Mouse (Mus musculus): ENCODE measurements around the gene Olfr912. TPM values are rescaled to one million over a fixed set of nuclear protein-coding genes. Genes with fewer than 3 reads are reported as not detected.

Olfr912 gene
- not detected in 2 replicates for polyA plus RNA-seq (2014; fragmentation: Nextera tagmentation; extraction: Ambion mirVana)

DNA sequence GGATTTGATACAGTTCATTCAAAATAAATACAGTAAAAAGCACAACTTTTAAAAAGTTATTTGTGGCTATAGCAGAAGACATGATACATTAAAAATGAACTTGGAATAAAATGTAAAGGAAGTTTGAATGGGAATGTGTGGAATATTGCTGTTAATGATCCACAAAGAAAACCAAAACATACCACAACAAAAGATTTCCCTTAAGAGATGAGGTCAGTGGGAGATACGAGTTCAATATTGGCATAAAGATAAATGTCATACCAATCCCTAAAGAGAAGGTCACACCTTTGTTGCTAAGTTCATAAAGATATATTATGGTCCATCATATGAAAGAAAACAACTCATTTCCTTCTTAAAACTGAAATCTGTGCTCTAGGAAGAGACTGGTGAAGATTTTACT lies at the start of gene Olfr912:
Olfr912 (plus strand) TSS at position 301 of the 400 bp plus-strand sequence.
- Histone ChIP-seq H3K9me3 (ENCODE audit: control insufficient read depth, low read length) (no peaks in the 10 kb centered on the region), H3K4me1 (ENCODE audit: control insufficient read depth, insufficient read depth, low read length) (no peaks in the 10 kb centered on the region), H3K36me3 (ENCODE audit: control insufficient read depth, insufficient read depth, low read length) (no peaks in the 10 kb centered on the region), H3K27me3 (ENCODE audit: control insufficient read depth, insufficient read depth, low read length) (no peaks in the 10 kb centered on the region), H3K27ac (ENCODE audit: low read depth, low read length) (no peak within 1 kb of the TSS), H3K4me3 (ENCODE audit: low read depth, low read length) (no peak within 1 kb of the TSS), H3K9ac (ENCODE audit: low read length) (no peak within 1 kb of the TSS), H3K4me2 (ENCODE audit: low read depth) (no peak within 1 kb of the TSS)
- 74% methylated on average over 1 of the region's 1 CpGs for WGBS
- ATAC-seq (ENCODE audit: insufficient read depth, low FRiP score, low TSS enrichment) (no peak), DNase-seq (ENCODE audit: low spot score) (no peak)

DNA sequence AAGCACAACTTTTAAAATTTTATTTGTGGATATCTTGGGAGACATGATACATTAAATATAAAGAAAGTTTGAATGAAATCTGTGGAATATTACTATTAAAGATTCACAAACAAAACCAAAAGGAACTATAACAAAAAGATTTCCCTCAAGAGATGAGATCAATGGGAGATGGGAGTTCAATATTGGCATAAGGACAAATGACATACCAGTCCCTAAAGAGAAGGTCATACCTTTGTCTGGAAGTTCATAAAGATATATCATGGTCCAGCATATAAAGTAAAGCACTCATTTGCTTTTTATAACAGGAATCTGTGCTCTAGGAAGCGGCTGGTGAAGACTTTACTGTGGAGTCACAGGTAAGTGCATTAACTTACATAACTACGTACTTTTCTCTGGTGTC lies 42.4 kb upstream of the Olfr912 start, which contains the start of gene Olfr910:
Olfr910 (plus strand) TSS at position 301 of the 400 bp plus-strand sequence.
- no peaks in the 10 kb centered on the region for H3K9me3 ChIP-seq (ENCODE audit: control insufficient read depth, low read length)
- WGBS: 92% methylated on average over 2 of the region's 2 CpGs
- no peaks in the 10 kb centered on the region for H3K36me3 ChIP-seq (ENCODE audit: control insufficient read depth, insufficient read depth, low read length)
- H3K4me2 ChIP-seq (ENCODE audit: low read depth): no peak within 1 kb of the TSS
- H3K9ac ChIP-seq (ENCODE audit: low read length): no peak within 1 kb of the TSS
- H3K4me1 ChIP-seq (ENCODE audit: control insufficient read depth, insufficient read depth, low read length): no peaks in the 10 kb centered on the region
- H3K27me3 ChIP-seq (ENCODE audit: control insufficient read depth, insufficient read depth, low read length): no peaks in the 10 kb centered on the region
- ATAC-seq (ENCODE audit: insufficient read depth, low FRiP score, low TSS enrichment): no peak
- H3K27ac ChIP-seq (ENCODE audit: low read depth, low read length): no peak within 1 kb of the TSS
- no peak for DNase-seq (ENCODE audit: low spot score)
- no peak within 1 kb of the TSS for H3K4me3 ChIP-seq (ENCODE audit: low read depth, low read length)

DNA sequence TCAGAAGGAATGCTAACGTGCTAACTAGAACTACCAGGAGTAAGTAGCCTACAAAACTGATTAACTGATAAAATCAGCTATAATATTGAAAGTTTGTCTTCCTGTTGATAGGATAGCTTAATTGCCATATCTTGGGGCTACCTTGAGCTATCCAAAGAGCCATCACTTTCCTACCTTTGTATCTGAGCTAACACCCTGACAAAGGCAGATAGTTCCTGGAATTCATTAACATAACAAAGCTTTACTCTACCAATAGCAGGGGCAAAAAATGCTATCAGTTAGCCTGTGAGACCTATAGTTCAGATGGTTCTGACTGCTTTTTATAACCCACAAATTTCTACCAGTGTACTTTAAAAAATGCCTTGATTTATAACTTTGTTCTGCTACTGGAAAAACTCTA lies 11.1 kb downstream of the Olfr912 start:
- Histone ChIP-seq H3K9ac (ENCODE audit: low read length) (no peak overlapping the region), H3K4me1 (ENCODE audit: control insufficient read depth, insufficient read depth, low read length) (no peaks in the 10 kb centered on the region), H3K36me3 (ENCODE audit: control insufficient read depth, insufficient read depth, low read length) (no peaks in the 10 kb centered on the region), H3K9me3 (ENCODE audit: control insufficient read depth, low read length) (no peaks in the 10 kb centered on the region), H3K27ac (ENCODE audit: low read depth, low read length) (no peak overlapping the region), H3K4me2 (ENCODE audit: low read depth) (no peak overlapping the region), H3K4me3 (ENCODE audit: low read depth, low read length) (no peak overlapping the region), H3K27me3 (ENCODE audit: control insufficient read depth, insufficient read depth, low read length) (no peaks in the 10 kb centered on the region)
- DNase-seq (ENCODE audit: low spot score) (no peak), ATAC-seq (ENCODE audit: insufficient read depth, low FRiP score, low TSS enrichment) (no peak)
- 67% methylated on average over 1 of the region's 1 CpGs for WGBS

- no peak for DNase-seq (ENCODE audit: low spot score)
- H3K36me3 ChIP-seq (ENCODE audit: control insufficient read depth, insufficient read depth, low read length): no peaks in the 10 kb centered on the region
- 70% methylated on average over 2 of the region's 2 CpGs for WGBS
Measured at GRCm38 (mm10) chr9:38592459-38592858, 12.5 kb downstream of the Olfr912 start, which contains the start of gene Olfr913. Olfr913 (plus strand) TSS chr9:38592759.

DNA sequence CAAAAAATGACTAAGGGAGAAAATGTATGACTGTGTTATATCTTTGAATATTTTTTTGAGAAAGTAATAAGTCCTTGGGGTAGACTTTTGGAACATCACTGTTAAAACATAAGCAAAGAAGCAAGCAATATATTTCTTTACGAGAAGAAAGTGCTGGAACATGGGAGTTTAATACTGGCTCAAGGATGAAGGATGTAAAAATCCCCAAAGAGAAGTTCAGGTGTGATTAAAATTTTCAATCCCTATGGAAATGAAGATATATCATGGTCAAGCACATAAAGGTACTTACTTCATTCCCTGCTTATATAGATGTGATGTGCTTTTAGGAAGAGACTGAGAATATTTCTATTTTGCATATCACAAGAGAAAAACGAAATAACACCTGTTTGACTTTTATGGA lies 24.8 kb downstream of the Olfr912 start, which contains the start of gene Olfr914:
Olfr914 (plus strand) TSS at position 301 of the 400 bp plus-strand sequence.
- no peaks in the 10 kb centered on the region for H3K9me3 ChIP-seq (ENCODE audit: control insufficient read depth, low read length)
- H3K9ac ChIP-seq (ENCODE audit: low read length): no peak within 1 kb of the TSS
- H3K4me2 ChIP-seq (ENCODE audit: low read depth): no peak within 1 kb of the TSS
- no peak within 1 kb of the TSS for H3K27ac ChIP-seq (ENCODE audit: low read depth, low read length)
- H3K27me3 ChIP-seq (ENCODE audit: control insufficient read depth, insufficient read depth, low read length): no peaks in the 10 kb centered on the region
- no peak for ATAC-seq (ENCODE audit: insufficient read depth, low FRiP score, low TSS enrichment)
- no peak for DNase-seq (ENCODE audit: low spot score)
- no peak within 1 kb of the TSS for H3K4me3 ChIP-seq (ENCODE audit: low read depth, low read length)
- H3K36me3 ChIP-seq (ENCODE audit: control insufficient read depth, insufficient read depth, low read length): no peaks in the 10 kb centered on the region
- no peaks in the 10 kb centered on the region for H3K4me1 ChIP-seq (ENCODE audit: control insufficient read depth, insufficient read depth, low read length)
- 73% methylated on average over 2 of the region's 2 CpGs for WGBS

More at GRCm38 (mm10) chr9:38592459-38592858, 12.5 kb downstream of the Olfr912 start, which contains the start of gene Olfr913:
- no peaks in the 10 kb centered on the region for H3K27me3 ChIP-seq (ENCODE audit: control insufficient read depth, insufficient read depth, low read length)
- H3K4me1 ChIP-seq (ENCODE audit: control insufficient read depth, insufficient read depth, low read length): no peaks in the 10 kb centered on the region
- ATAC-seq (ENCODE audit: insufficient read depth, low FRiP score, low TSS enrichment): no peak
- no peak within 1 kb of the TSS for H3K9ac ChIP-seq (ENCODE audit: low read length)
- no peak within 1 kb of the TSS for H3K4me3 ChIP-seq (ENCODE audit: low read depth, low read length)
- H3K4me2 ChIP-seq (ENCODE audit: low read depth): no peak within 1 kb of the TSS
- H3K9me3 ChIP-seq (ENCODE audit: control insufficient read depth, low read length): no peaks in the 10 kb centered on the region
- no peak within 1 kb of the TSS for H3K27ac ChIP-seq (ENCODE audit: low read depth, low read length)

DNA sequence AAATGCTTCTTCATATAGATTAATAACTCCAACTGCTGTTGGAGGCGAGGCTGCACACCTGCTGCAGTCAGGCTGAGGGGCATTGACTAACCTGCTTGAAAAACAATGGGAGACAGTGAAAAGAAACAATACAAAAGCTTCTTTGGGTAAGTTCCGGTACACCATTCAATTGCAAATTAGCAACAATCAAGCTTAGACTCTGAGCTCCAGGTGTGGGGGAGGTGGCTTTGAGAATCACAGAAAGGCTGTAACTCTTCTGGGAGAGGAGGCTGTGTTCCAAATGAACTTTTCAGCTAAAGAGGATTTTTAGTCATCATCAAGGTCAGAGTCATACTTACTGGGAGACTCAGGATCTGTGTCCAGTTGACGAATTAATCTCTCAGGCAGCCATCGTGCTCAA lies 52.4 kb downstream of the Olfr912 start:
- DNase-seq (ENCODE audit: low spot score): no peak
- H3K9ac ChIP-seq (ENCODE audit: low read length): no peak overlapping the region
- 85% methylated on average over 4 of the region's 4 CpGs for WGBS
- H3K4me1 ChIP-seq (ENCODE audit: control insufficient read depth, insufficient read depth, low read length): no peaks in the 10 kb centered on the region
- H3K27ac ChIP-seq (ENCODE audit: low read depth, low read length): no peak overlapping the region
- no peaks in the 10 kb centered on the region for H3K9me3 ChIP-seq (ENCODE audit: control insufficient read depth, low read length)
- no peaks in the 10 kb centered on the region for H3K27me3 ChIP-seq (ENCODE audit: control insufficient read depth, insufficient read depth, low read length)
- no peak for ATAC-seq (ENCODE audit: insufficient read depth, low FRiP score, low TSS enrichment)
- H3K36me3 ChIP-seq (ENCODE audit: control insufficient read depth, insufficient read depth, low read length): no peaks in the 10 kb centered on the region
- H3K4me3 ChIP-seq (ENCODE audit: low read depth, low read length): no peak overlapping the region
- H3K4me2 ChIP-seq (ENCODE audit: low read depth): no peak overlapping the region

Other genes with a start within 250 kb of the Olfr912 start
- not detected in 2 replicates for gene Olfr898, start 231.8 kb upstream of the Olfr912 start, polyA plus RNA-seq (2014; fragmentation: Nextera tagmentation; extraction: Ambion mirVana)
- not detected in 2 replicates for gene Olfr250, start 213.3 kb upstream of the Olfr912 start, polyA plus RNA-seq (2014; fragmentation: Nextera tagmentation; extraction: Ambion mirVana)
- not detected in 2 replicates for gene Olfr251, start 203.1 kb upstream of the Olfr912 start, polyA plus RNA-seq (2014; fragmentation: Nextera tagmentation; extraction: Ambion mirVana)
- gene Olfr147, start 178.5 kb upstream of the Olfr912 start, polyA plus RNA-seq (2014; fragmentation: Nextera tagmentation; extraction: Ambion mirVana): not detected in 2 replicates
- not detected in 2 replicates for gene Olfr901, start 150.7 kb upstream of the Olfr912 start, polyA plus RNA-seq (2014; fragmentation: Nextera tagmentation; extraction: Ambion mirVana)
- gene Olfr902, start 132.5 kb upstream of the Olfr912 start, polyA plus RNA-seq (2014; fragmentation: Nextera tagmentation; extraction: Ambion mirVana): not detected in 2 replicates
- gene Olfr904, start 117.0 kb upstream of the Olfr912 start, polyA plus RNA-seq (2014; fragmentation: Nextera tagmentation; extraction: Ambion mirVana): not detected in 2 replicates
- gene Olfr905, start 109.1 kb upstream of the Olfr912 start, polyA plus RNA-seq (2014; fragmentation: Nextera tagmentation; extraction: Ambion mirVana): not detected in 2 replicates
- gene Olfr906, start 93.1 kb upstream of the Olfr912 start, polyA plus RNA-seq (2014; fragmentation: Nextera tagmentation; extraction: Ambion mirVana): not detected in 2 replicates
- not detected in 2 replicates for gene Olfr907, start 84.4 kb upstream of the Olfr912 start, polyA plus RNA-seq (2014; fragmentation: Nextera tagmentation; extraction: Ambion mirVana)
- gene Olfr911-ps1, start 58.6 kb upstream of the Olfr912 start, polyA plus RNA-seq (2014; fragmentation: Nextera tagmentation; extraction: Ambion mirVana): not detected in 2 replicates
- not detected in 2 replicates for gene Olfr910, start 42.3 kb upstream of the Olfr912 start, polyA plus RNA-seq (2014; fragmentation: Nextera tagmentation; extraction: Ambion mirVana)
- gene Olfr913, start 12.6 kb downstream of the Olfr912 start, polyA plus RNA-seq (2014; fragmentation: Nextera tagmentation; extraction: Ambion mirVana): not detected in 2 replicates
- not detected in 2 replicates for gene Olfr914, start 24.9 kb downstream of the Olfr912 start, polyA plus RNA-seq (2014; fragmentation: Nextera tagmentation; extraction: Ambion mirVana)
- not detected in 2 replicates for gene Olfr916, start 79.7 kb downstream of the Olfr912 start, polyA plus RNA-seq (2014; fragmentation: Nextera tagmentation; extraction: Ambion mirVana)
- not detected in 2 replicates for gene Olfr917, start 85.7 kb downstream of the Olfr912 start, polyA plus RNA-seq (2014; fragmentation: Nextera tagmentation; extraction: Ambion mirVana)
- not detected in 2 replicates for gene Olfr918, start 94.4 kb downstream of the Olfr912 start, polyA plus RNA-seq (2014; fragmentation: Nextera tagmentation; extraction: Ambion mirVana)
- not detected in 2 replicates for gene Olfr919, start 123.5 kb downstream of the Olfr912 start, polyA plus RNA-seq (2014; fragmentation: Nextera tagmentation; extraction: Ambion mirVana)
- 9.6 and 10.4 TPM in 2 replicates for gene Vwa5a, start 138.1 kb downstream of the Olfr912 start, polyA plus RNA-seq (2014; fragmentation: Nextera tagmentation; extraction: Ambion mirVana)
- not detected in 2 replicates for gene Olfr920, start 172.1 kb downstream of the Olfr912 start, polyA plus RNA-seq (2014; fragmentation: Nextera tagmentation; extraction: Ambion mirVana)
- gene Olfr921, start 192.9 kb downstream of the Olfr912 start, polyA plus RNA-seq (2014; fragmentation: Nextera tagmentation; extraction: Ambion mirVana): not detected in 2 replicates
- not detected in 2 replicates for gene Olfr922, start 234.4 kb downstream of the Olfr912 start, polyA plus RNA-seq (2014; fragmentation: Nextera tagmentation; extraction: Ambion mirVana)
- gene Olfr923, start 246.4 kb downstream of the Olfr912 start, polyA plus RNA-seq (2014; fragmentation: Nextera tagmentation; extraction: Ambion mirVana): not detected in 2 replicates

Measured in neural tube, embryonic 11.5 days (tissue).